Mouse (Mus musculus): ENCODE results near the gene Nup93.
A peak's percentile ranks its signal among the peaks of the same experiment; 100 is the strongest.

The Nup93 gene

GRCm38 (mm10) chr8:94186542-94186941 is 27.8 kb upstream of the Nup93 start:
- peak; percentile 78 for DNase-seq (ENCODE audit: low read depth, low spot score)

- no peak for DNase-seq (ENCODE audit: low read depth, low spot score)
These were observed 26.9 kb upstream of the Nup93 start for GRCm38 (mm10) chr8:94187290-94188002.

- no peak for DNase-seq (ENCODE audit: low read depth, low spot score)
These were observed 24.9 kb upstream of the Nup93 start for GRCm38 (mm10) chr8:94189275-94190031.

GRCm38 (mm10) chr8:94191101-94191691 is 23.2 kb upstream of the Nup93 start:
- peak; percentile 77 for DNase-seq (ENCODE audit: low read depth, low spot score)

- no peak for DNase-seq (ENCODE audit: low read depth, low spot score)
These were observed 21.4 kb upstream of the Nup93 start for GRCm38 (mm10) chr8:94192926-94193325.

GRCm38 (mm10) chr8:94194591-94195223 is 19.7 kb upstream of the Nup93 start:
- DNase-seq (ENCODE audit: low read depth, low spot score) = no peak

GRCm38 (mm10) chr8:94199202-94199869 is 15.0 kb upstream of the Nup93 start:
- DNase-seq (ENCODE audit: low read depth, low spot score) = peak; percentile 77

- DNase-seq (ENCODE audit: low read depth, low spot score) = no peak
These were observed 10.3 kb upstream of the Nup93 start for GRCm38 (mm10) chr8:94204043-94204442.

- DNase-seq (ENCODE audit: low read depth, low spot score) = peak; percentile 72
These were observed 8.6 kb upstream of the Nup93 start for GRCm38 (mm10) chr8:94205736-94206135.

- DNase-seq (ENCODE audit: low read depth, low spot score) = no peak
These were observed 8.1 kb upstream of the Nup93 start for GRCm38 (mm10) chr8:94206256-94206655.

GRCm38 (mm10) chr8:94207491-94207890 is 6.9 kb upstream of the Nup93 start:
- DNase-seq (ENCODE audit: low read depth, low spot score) = no peak

- no peak for DNase-seq (ENCODE audit: low read depth, low spot score)
These were observed 4.7 kb upstream of the Nup93 start for GRCm38 (mm10) chr8:94209639-94210038.

- DNase-seq (ENCODE audit: low read depth, low spot score) = no peak
These were observed 4.1 kb upstream of the Nup93 start for GRCm38 (mm10) chr8:94210225-94210624.

- no peak for DNase-seq (ENCODE audit: low read depth, low spot score)
These were observed 545 bp upstream of the Nup93 start for GRCm38 (mm10) chr8:94213819-94214218.

GRCm38 (mm10) chr8:94227381-94227939 is 13.1 kb downstream of the Nup93 start:
- no peak for DNase-seq (ENCODE audit: low read depth, low spot score)

- DNase-seq (ENCODE audit: low read depth, low spot score) = no peak
These were observed 25.9 kb downstream of the Nup93 start for GRCm38 (mm10) chr8:94240240-94240751.

- no peak for DNase-seq (ENCODE audit: low read depth, low spot score)
These were observed 35.6 kb downstream of the Nup93 start for GRCm38 (mm10) chr8:94249836-94250435.

GRCm38 (mm10) chr8:94258881-94259280 is 44.5 kb downstream of the Nup93 start:
- no peak for DNase-seq (ENCODE audit: low read depth, low spot score)

GRCm38 (mm10) chr8:94262626-94263297 is 48.4 kb downstream of the Nup93 start:
- no peak for DNase-seq (ENCODE audit: low read depth, low spot score)

All from CD4-positive, CD25-positive, alpha-beta regulatory T cell, adult 2 months (primary cell).